Mouse (Mus musculus) urinary bladder, postnatal 25 days (tissue): ENCODE results near the gene Il17rc.
A peak's percentile ranks its signal among the peaks of the same experiment; 100 is the strongest.

Experiments
- DNase-seq: peaks from one replicate; pipeline ENCODE4 v3.0.0; 2022; ENCODE audit warnings: low spot score

The Il17rc gene

DNA sequence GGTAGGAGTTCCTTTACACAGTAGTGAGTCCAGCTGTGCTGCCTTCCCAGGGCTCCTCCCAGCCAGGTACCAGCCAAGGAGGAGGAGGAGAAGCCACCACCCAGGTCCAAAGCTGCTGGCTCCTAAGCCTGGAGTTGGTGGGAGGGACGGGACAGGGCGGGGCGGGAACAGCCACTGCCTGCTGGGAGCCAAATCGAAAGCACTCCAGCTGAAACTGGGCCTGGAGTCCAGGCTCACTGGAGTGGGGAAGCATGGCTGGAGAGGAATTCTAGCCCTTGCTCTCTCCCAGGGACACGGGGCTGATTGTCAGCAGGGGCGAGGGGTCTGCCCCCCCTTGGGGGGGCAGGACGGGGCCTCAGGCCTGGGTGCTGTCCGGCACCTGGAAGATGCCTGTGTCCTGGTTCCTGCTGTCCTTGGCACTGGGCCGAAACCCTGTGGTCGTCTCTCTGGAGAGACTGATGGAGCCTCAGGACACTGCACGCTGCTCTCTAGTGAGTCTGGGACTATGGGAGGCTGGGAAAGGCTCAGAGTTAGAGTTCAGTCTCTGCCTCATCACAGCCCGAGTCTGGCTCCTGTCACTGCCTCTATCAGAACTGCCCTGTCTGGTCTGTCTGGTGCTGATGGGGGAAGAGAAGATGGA is at the start of gene Il17rc:
Gene Il17rc, plus strand, starts transcription at position 131 of the 640 bp plus-strand sequence.
- peak; percentile 50 for DNase-seq

DNA sequence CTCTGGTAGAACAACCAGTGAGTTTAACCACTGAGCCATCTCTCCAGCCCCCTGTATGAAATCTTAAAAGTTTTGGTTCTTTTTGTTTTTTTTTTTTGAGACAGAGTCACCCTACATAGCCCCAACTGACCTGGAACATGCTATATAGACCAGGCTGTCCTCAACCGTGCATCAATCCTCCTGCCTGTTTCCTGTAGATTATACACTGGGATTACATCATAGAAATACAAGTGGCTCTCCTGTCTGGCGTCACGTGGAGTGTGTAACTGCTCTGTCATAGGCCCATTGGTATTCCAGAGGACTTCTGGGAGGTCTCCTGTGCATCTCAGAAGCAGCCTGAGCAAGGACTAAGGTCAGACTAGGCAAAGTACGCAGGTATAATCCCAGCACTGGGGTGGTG is 48.2 kb upstream of the Il17rc start:
- no peak for DNase-seq

DNA sequence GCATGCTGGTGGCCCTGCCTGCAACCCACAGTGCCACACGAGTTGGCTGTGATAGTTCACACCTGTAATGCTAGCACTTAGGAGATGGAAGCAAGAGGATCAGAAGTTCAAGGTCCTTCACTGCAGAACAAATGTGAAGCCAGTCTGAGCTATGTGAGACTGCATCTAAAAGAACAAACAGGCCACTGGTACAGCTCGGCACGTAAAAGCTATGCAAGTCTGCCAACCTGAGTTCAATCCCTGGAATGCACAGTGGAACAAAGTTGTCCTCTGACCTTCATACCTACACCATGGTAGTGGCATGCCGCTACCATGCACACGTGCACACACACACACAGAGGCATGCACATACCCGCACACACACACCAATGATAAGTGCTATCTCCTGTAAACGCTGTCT is 47.0 kb upstream of the Il17rc start:
- no peak for DNase-seq

DNA sequence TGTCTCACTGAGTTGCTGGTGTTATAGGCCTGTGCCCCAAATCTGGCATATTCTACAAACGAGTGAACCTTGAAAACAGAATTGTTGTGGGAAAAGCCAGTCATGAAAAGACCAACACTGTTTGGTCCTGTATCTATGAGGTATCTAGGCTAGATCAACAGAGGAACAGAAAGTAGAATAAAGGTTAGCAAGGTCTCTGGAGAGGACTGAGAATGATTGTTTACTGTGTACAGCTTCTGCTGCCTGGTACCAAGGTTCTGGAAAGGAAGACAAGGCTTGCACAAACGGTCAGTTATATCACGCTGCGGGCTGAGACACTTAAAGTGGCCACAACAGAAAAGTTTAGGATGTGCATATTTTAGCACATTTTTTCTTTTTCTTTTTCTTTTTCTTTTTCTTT is 44.5 kb upstream of the Il17rc start:
- no peak for DNase-seq

DNA sequence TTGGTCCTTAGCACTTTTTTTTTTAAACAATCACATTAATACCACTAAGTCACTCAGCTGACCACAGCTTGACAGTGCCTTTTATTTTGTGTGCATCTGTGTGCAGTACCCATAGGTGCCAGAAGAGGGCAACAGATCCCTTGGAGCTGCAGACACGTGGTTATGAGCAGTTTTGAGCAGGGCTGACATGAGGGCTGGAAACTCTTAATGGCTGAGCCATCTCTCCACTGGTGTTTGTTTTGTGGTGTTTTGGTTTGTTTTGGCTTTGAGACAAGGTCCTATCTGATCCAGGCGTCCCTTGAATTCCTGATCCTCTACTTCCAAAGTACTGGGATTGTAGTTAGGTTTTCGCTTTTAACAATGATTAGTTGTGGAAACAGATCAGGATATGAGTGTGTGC is 43.8 kb upstream of the Il17rc start:
- no peak for DNase-seq

DNA sequence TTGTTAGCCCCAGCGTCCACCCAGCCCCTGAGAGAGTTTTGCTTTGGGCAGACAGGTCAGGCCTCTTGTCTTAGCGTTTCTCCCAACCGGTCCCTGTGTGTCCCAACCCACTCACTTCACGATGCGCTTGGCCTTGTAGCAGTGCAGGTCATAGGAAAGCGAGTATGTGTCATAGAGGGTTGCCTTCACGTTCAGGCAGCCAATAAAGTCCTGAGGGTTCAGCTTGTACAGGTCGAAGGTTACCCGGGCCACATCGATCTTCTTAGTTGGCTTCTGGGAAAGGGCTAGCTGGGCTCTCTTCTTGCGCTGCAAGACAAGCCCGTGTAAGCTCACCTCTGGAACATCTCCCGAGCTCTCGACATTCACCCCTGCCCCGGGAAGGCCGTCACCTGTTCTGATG is 43.2 kb upstream of the Il17rc start:
- no peak for DNase-seq

DNA sequence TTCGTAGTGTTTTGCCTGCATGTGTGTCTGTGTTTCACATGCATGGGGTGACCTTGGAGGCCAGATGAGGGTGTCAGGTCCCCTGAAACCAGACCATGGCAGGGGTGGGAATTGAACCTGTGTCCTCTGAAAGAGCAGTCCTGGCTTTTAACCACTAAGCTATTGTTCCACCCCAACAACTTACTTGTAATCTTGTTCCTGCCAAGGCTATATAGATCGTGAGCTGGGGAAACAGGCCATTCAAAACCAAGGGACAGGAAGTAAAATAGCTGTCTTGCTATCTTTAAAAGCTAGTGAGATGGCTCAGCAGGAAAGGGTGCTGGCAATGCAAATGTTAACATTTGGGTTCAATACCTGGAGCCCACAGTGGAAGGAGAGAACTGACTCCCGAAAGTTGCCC is 41.3 kb upstream of the Il17rc start:
- DNase-seq: no peak

DNA sequence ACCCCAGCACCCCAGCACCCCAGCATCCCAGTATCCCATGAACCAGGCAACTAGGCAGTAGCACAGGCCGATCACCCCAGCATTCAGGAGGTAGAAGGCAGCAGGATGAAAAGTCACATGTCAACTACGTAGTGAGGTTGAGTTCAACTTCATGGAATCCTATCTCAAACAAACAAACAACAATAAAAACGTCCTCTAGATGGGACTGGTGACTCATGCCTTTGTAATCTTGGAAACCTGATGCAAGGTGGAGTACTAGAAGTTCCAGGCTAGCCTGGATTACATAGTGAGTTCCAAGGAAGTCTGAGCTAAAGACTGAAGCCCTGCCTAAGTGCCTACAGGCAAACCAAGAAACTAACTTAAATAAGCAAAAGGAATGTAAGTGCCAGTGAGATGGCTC is 40.4 kb upstream of the Il17rc start:
- no peak for DNase-seq

DNA sequence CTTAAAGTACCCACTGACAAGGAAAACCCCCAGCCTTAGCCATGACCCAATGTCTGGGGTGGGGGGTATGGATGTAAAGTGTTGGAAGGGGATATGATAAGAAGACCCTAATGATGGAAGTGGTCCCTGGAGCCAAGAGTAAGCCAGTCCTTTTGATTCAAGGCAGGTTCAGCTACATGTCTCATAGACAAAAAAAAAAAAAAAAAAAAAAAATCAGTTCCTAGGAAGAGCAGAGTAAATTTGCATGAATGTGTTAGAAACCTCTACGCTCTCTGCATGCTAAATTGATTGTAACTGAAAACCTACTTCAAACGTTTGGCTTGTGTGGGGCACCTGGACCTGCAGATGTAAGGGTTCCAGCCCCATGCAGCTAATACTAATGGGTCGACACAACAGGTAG is 39.4 kb upstream of the Il17rc start:
- no peak for DNase-seq

DNA sequence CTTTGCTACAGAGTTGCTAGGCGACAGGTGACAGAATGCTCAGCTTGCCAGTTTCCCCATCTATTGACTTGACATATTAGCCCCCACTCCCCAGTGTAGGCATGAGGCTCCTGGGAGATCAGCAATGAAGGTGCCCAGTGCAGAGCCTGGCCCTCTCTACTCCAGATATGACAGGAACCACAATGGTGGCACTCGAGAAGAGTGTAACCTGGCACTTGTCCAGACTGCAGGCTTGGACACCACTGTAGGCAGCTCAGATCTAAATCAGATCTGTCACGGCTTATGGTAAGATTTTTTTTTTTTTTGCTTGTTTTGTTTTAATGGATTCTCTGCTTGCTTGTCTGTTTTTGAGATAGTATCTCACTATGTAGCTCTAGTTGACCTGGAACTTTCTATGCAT is 37.6 kb upstream of the Il17rc start:
- no peak for DNase-seq

DNA sequence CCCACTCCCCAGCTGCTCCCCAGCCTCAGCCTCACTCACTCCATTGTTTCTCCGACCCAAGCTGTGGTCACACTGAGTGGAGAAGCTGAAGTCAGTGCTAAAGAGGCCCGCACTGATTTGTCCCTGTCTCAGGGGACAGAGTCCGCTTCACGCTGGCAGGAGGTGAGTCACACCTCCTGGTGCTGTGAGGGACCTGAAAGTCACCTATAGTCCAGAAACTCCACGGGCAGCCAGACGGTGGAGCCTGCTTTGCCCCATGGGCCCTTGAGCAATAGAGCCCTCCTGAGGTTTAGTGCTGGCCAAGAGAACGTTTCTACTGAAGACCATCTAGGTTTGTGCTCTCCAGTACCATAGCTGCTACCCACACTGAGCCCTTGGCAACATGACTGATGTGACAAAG is 36.5 kb upstream of the Il17rc start:
- no peak for DNase-seq

DNA sequence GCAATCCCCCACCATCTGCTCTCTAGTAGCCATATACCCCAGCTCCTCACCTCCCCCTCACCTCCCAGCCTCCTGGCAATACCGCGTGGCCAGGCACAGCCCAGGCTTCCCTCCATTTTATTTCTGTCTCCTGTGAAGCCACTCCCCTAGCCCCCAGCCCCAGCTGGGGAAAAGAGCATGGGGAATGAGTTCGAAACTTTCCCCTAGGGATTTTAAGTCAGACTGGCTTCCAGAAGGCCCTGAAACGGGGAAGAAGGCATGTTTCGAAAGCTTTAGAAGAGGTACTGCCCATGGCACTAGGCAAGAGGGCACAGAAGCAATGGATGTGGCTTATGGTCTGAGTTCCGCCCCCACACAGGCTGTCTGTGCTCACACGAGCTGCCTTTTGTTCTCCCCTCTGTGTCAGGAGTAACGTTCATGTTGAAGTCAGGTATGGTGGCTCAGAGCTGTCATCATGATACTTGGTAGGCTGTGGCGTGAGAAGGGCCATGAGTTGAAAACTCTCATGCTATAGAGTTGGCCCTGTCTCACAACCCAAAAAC is 35.5 kb upstream of the Il17rc start, which contains the start of gene Cidec:
Gene Cidec, minus strand, starts transcription at position 97 of the 542 bp plus-strand sequence.
- DNase-seq: no peak

DNA sequence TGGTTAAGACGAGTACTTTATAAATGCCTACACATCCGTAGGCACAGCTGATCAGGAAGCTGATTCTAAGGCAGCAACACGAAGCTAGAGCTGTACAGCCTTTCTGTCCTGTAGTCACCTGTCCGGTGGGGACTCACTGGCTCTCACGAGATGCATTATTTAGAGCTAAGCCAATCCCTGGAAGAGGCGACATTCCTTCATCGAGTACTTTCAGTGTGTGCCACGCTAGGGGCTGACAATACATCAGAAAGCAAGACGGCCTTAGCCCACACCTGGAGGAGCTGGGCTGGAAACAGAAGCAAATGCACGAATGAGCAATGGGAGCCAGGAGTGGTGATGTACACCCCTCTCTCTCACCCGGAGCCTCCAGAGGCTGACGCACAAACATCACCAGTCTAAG is 34.1 kb upstream of the Il17rc start:
- DNase-seq: no peak

DNA sequence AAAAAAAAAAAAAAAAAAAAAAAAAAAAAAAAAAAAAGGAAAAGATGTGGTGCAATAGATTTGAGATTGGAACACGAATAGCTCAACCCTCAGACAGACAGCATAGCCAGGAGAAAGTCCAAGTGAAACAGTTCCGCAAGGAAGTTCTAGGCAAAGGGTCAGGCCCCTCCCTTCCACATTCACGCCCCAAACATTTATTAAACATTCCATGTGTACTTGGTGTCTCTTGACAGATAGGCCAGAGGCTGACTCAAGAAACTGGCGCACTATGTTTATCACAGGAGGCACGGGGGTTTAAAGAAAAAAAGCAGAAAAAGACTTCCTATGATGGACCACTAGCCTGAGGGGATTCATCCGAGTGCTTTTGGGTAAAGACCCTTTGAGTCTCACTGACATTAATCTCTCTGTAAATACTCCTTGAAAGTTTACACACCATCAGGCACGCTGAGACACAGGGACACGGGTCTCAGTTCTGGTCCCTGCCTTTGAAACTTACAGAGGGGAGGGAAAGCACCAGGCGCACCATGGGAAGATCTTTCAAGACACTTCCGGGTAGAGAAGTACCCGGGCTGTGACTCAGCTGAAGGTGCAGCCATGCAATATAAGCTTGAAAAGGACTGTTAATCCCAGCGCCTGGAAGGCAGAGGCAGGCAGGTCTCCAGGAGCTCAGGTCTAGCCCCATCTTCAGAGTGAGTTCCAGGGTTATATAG is 32.4 kb upstream of the Il17rc start:
- no peak for DNase-seq

DNA sequence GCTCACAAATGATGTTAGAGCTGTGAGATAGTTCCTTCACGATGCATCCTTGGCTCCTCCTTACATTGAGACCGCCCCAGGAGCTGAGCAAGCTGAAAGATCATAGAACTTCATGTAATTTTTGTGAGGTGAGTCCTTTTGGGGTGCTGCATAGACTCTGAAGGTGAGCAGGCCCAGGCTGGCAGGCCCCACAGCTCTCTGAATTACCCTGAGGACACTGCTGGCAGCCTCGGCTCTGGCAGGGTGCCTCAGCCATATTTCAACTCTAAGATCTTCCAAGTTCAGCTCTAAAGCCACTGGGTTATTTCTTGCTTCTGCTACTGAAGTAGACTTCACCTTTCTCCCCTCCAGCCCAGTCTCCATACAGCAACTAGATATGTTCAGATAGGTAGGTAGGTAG is 30.5 kb upstream of the Il17rc start:
- no peak for DNase-seq

DNA sequence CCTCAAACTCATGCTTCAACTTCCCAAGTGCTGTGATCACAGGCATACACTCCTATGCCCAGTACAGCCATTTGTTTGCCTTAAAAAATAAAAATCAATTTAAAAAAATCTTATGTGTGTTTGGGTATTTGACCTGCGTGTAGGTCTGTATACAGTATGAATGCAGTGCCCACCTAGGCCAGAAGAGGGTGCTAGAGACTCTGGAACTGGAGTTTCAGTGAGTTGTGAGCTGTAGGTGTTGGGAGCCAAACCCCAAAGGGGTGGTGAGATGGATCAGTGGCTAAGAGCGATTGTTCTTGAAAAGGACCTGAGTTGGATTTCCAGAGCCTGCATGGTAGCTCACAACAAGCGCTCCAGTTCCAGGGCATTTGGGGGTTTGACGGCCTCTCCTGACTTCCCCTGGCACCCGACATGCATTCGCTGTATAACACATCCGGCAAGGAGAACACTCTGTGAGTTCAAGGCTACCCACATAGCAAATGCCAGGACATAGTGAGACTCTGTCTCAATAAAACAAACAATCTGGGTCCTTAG is 30.0 kb upstream of the Il17rc start:
- peak; percentile 69 for DNase-seq

DNA sequence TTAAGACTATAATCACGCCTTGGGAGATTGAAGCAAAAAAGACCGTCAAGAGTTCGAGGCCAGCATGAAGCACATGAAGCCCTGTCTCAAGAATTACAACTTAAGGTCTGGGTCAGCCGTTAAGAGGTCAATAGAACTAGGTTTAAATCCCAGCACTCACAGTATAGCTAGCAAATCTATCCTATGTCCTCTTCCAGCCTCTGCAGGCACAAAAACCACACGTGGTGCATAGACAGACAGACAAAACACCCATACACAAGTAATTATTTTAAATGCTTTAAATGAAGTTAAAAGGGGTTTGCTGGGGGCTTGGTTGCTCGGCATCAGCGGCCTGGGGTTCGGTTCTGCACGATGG is 29.2 kb upstream of the Il17rc start:
- DNase-seq: no peak

DNA sequence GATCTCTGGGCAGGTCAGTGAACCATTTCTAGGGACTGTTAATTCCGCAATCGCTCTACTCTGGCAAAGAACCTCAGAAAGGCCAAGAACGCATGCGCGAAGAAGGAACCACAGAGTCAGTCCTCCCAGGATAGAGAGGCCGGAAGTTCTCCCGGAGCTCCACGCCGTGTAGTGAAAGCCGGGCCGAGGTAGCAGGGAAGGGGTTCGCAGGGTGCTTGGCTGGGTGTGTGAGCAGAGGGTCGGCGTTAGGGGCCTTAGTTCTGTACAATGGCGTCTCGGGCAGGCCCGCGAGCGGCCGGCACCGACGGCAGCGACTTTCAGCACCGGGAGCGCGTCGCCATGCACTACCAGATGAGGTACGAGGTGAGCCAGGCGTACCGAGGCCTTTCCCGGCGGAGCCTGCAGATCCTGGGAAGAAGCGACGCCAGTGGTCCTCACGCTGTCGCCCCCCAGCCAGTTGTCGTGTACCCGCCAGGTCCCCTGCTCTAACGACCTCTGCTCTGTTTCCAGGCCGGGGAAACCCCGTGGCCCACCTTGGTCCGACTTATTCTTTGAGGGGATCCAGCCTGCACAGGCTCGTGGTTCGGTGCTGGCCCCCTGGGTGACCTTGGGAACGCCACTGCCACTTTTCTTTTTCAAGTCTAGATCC is 28.7 kb upstream of the Il17rc start, which contains the start of gene Jagn1:
Gene Jagn1, plus strand, starts transcription at position 128 of the 649 bp plus-strand sequence.
- peak; percentile 93 for DNase-seq

DNA sequence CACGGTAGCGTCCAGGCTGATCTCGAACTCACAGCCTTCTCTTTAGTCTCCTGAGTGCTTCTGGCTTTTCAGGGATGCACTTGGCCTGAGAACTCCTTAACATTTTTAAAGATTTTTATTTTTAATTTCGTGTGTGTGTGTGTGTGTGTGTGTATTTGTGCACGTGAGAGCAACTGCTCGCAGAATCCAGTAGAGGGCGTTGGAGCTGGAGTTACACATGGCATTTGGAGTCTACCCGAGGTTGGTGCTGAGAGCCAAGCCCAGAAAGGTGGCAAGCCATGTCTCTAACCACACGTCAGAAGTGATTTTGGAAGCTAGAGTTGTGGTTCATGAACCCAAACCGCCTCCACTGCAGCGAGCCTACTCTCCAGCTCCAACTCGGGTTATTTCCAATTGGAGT is 28.1 kb upstream of the Il17rc start:
- no peak for DNase-seq

DNA sequence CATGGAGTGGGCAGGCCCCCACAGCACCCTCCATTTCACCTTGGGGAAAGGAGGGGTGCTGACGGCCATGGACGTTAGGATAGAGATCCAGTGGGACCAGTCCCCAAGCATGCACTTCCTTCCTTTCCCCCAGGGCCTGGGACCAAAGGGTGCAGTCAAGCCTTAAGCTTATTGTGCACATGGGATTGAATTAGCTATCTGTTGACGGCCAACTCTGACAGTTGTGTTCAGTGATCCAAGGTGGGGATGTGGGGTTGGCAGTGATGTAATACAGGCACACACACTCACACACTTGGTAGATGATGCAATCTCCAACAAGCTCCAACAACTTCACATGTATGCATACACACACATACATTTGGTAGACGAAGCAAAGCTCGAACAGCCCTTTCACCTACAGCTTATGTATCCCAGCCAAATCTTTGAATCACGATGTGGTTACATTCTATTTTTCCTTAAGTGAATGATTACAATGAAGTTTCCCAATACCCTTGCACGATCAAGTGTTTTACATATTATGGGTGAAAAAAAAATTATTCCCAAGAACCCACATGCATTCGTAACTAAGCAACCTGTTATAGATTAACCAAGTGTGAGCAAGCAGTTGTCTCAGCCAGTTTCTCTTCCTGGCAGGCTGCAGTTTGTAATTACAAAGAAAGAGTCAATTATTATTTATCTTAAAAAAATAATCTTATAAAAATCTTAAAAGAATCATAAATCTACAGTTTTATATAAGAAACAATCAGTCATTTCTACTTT is 26.8 kb upstream of the Il17rc start:
- no peak for DNase-seq

DNA sequence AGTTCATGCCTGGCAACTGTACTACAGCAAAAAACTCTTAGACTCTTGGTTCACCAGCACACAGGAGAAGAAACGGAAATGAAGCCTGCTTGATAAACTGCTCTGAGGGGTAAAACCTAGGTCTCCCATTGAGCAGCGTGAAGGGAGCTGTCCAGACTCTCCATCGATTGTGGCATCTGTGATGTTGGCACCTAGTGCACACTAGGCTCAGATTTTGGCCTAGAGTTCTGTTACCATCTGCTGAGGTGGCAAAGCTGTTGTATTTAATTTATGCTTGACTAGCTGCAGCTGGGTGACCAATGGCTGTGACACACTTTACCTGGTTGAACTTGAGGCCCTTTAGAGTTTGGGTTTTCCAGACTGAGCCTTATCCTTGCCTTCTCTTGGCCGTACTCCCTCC is 23.6 kb upstream of the Il17rc start:
- no peak for DNase-seq

DNA sequence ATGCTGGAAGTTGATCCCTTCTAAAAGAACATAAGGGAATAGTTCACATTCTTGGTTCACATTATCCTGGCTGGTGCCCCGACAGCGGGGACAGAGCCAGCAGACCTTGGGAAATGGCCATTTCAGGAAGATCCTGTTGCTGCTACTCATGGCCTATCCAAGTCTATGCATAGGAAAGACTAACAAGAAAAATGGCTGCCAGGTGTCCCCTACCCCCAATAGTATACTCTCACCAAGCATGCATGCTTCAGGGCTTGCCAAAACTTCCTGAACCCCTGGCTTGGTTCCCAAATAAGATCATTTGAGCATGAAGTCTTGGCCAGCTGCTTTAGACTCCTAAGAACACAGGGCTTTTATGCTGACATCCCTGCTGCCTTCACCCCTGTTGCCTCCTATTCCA is 19.4 kb upstream of the Il17rc start:
- no peak for DNase-seq
